Mouse (Mus musculus) cortical plate, adult 2 months (tissue): ENCODE measurements around the gene Gria1.

Experiments used
- CTCF ChIP-seq: fragments of 200-500 bp; IDR thresholded peaks from 2 replicates; pipeline ENCODE4 v1.5.1; 2011; ENCODE audit warnings: mild to moderate bottlenecking, control low read depth, low read length; ENCODE audit not compliant: insufficient read depth; ENCODE audit errors: extremely low read depth
- POLR2A ChIP-seq: fragments of 200-500 bp; IDR thresholded peaks from 2 replicates; pipeline ENCODE4 v1.6.1; 2011; ENCODE audit warnings: mild to moderate bottlenecking, low read length, control low read depth; ENCODE audit not compliant: insufficient read depth; ENCODE audit errors: extremely low read depth

- TF ChIP-seq POLR2A (no peak), CTCF (no peak)
Observed at GRCm38 (mm10) chr11:56961751-56962150, 49.4 kb upstream of the Gria1 start.
